Mouse (Mus musculus): Measurements from ENCODE around the gene Dcdc2a. TPM values are rescaled to one million over a fixed set of nuclear protein-coding genes. Genes with fewer than 3 reads are reported as not detected.

The Dcdc2a gene
- total RNA-seq, 2 experiments from 2014 or later: 11.6 to 17.8 TPM

- no peak for DNase-seq (ENCODE audit: low spot score in 2 of 2)
- H3K27ac ChIP-seq: no peak overlapping the region
- no peak overlapping the region for H3K4me3 ChIP-seq
- no peak for TF ChIP-seq CTCF (conservative IDR thresholded peaks at IDR 0.05)
These were observed 95.1 kb downstream of the Dcdc2a start for GRCm38 (mm10) chr13:25150861-25151260.

DNA sequence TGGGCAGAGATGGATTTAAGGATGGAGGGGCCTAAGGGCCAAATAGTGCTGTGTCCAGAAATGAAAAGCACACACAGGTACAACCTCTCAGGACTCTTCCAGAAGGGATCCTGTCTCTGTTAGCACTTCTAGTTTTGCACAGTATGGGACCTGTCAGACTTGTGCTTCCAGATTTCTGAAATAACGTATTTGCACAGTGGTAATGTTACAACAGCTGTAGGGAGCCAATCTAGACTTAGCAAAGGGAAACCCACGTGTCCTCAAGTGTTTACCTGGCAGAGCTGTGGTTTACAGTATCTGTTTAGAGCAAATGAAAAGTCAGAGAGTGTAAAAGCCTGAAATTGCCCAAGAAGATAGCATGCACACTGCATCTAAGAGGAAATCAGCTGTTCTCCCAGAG, 104.1 kb downstream of the Dcdc2a start:
- Histone ChIP-seq H3K4me3 (no peak overlapping the region), H3K27ac (no peak overlapping the region)
- DNase-seq (ENCODE audit: low spot score in 2 of 2): no peak
- no peak for TF ChIP-seq CTCF (conservative IDR thresholded peaks at IDR 0.05)

- Histone ChIP-seq H3K27ac (no peak overlapping the region), H3K4me3 (no peak overlapping the region)
- no peak for DNase-seq (ENCODE audit: low spot score in 2 of 2)
- TF ChIP-seq CTCF (conservative IDR thresholded peaks at IDR 0.05): no peak
These were observed 105.0 kb downstream of the Dcdc2a start for GRCm38 (mm10) chr13:25160804-25161203.

DNA sequence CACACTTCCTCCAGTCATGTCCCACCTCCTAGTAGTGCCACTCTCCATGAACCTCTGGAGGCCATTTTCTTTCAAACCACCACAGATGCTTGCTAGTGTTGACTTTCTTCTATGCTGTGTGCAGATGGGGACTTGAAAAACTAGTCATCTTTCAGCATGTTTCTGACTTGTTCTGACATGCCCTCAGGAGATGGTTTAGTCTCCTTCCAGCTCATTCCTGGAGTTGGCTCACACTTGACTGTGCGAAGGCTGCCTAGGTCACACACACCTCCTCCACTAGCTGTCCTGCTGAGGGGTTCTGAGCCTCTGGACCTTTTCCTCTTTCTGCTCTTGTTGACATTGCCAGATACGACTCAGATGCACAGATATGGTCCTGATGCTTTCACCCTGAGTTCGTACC, 106.8 kb downstream of the Dcdc2a start:
- DNase-seq (ENCODE audit: low spot score in 2 of 2): no peak
- TF ChIP-seq CTCF (conservative IDR thresholded peaks at IDR 0.05): no peak

GRCm38 (mm10) chr13:25168891-25169290, 113.1 kb downstream of the Dcdc2a start:
- Histone ChIP-seq H3K27ac (no peak overlapping the region), H3K4me3 (no peak overlapping the region)
- DNase-seq (ENCODE audit: low spot score in 2 of 2): no peak
- TF ChIP-seq CTCF (conservative IDR thresholded peaks at IDR 0.05): no peak

More for the DNA sequence above, 106.8 kb downstream of the Dcdc2a start:
- no peak overlapping the region for H3K4me3 ChIP-seq
- no peak overlapping the region for H3K27ac ChIP-seq

DNA sequence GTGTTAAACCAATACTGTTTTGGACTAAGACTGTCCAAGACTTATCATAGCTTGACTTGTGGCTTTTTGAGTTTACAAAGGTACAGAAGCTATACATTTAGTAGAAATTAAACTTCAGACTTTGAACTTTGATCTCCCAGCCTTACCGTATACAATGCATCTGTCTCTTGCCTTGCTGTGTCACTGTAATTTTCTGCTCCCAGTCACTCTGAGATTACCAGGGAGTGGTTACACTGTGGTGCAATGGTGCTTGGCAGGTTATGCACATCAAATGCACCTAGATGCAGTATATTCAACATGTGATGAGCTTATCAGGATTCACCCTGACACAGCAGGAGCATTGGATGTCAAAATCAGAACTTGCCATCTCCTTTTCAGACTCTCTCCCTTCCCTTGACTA, 122.0 kb downstream of the Dcdc2a start:
- no peak for DNase-seq (ENCODE audit: low spot score in 2 of 2)
- TF ChIP-seq CTCF (conservative IDR thresholded peaks at IDR 0.05): no peak
- no peak overlapping the region for H3K4me3 ChIP-seq
- no peak overlapping the region for H3K27ac ChIP-seq

DNA sequence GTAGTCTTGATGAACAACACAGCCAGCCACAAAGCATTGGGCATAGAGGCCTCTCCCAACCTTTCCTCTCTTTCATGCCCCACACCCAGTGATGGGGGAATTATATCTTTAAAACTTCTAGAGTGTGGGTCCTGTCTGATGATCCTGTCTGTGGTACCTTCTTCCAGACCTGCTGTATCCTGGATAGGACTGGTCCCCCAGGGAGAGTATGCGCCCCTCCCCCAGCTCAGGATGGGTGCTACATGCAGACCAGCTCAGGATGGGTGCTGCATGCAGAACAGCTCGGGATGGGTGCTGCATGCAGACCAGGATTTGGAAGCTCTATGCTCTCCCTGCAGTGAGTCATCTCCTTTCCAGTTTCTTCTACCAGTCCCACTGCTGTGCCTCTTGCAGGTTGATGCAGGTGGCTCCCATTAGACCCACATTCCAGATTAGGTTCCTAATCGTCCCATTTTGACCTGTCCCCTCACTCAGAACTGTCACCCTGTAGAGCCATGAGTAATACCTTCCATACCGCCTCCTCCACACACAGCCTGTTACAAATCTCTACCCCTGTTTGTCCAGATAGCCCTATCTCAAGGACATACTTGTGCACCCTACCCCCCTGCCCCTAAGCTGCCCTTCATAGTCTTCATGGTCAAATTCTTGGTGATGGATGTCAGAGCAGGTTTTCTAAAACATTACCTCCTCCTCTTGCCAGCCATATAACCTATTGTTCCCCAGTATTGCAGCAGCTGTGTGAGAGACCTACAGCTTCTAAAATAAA, 122.6 kb downstream of the Dcdc2a start:
- Histone ChIP-seq H3K4me3 (no peak overlapping the region), H3K27ac (no peak overlapping the region)
- DNase-seq (ENCODE audit: low spot score in 2 of 2): no peak
- TF ChIP-seq CTCF (conservative IDR thresholded peaks at IDR 0.05): no peak

- peak in 1 of 2 experiments; percentile 28 for DNase-seq (ENCODE audit: low spot score in 2 of 2)
- Histone ChIP-seq H3K4me3 (peak overlapping the region; percentile 49), H3K27ac (peak overlapping the region; percentile 61)
- TF ChIP-seq CTCF (conservative IDR thresholded peaks at IDR 0.05): no peak
These were observed 130.9 kb downstream of the Dcdc2a start for GRCm38 (mm10) chr13:25186436-25187325.

DNA sequence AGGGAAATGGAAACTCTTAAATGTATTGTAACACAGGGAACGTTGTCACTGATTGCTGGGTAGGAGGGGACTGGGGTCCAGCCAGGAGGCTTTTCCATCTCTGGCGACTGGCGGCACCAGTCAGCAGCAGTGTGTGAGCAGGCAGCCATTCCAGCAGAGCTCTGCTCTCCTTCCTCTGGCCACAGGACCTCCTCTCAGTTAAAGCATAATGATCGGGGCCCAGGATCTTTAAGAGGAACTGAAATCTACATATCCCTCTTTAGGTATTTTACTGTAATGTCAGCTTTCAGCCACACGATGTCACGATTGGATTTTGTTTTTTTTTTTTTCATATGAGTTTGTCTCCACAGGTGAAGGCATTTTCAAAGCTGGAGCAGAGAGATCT, 131.5 kb downstream of the Dcdc2a start:
- DNase-seq (ENCODE audit: low spot score in 2 of 2): peak in 1 of 2 experiments; percentile 20
- TF ChIP-seq CTCF (conservative IDR thresholded peaks at IDR 0.05): peak; percentile 75
- peak overlapping the region; percentile 49 for H3K4me3 ChIP-seq
- H3K27ac ChIP-seq: peak overlapping the region; percentile 61

DNA sequence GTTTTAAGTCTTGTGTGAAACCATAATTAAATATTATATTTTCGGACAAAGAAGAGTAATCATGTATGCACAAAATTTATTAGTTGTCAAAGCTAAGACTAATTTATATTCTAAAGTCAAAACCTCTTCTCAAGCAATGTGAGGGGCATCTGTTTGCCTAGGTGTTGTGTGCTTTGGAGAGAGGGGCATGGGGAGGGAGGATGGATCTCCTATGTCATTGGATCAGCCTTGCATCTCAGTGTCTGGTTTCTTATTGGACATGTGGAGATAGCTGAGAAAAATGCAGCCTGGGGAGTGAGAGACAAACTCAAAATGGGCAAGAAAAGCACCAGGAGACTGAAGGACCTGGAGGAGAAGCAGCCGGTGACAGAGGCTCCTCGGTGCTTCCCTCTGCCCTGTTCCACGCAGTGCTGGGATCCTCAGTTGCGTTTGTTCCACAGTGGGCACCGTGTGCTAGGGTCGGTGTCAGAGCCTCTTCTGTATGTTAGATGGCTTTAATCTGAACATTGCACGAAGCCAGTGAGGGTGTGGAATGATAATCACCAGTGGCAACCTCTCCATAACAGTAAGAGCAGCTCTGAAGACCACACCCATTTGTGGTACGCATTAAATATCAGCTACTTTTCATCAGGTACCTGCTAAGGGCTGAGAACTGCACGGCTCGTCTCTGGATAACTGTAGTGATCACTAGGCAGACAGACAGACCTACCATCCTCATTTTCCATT, 133.8 kb downstream of the Dcdc2a start:
- DNase-seq (ENCODE audit: low spot score in 2 of 2): no peak
- Histone ChIP-seq H3K4me3 (no peak overlapping the region), H3K27ac (no peak overlapping the region)
- no peak for TF ChIP-seq CTCF (conservative IDR thresholded peaks at IDR 0.05)

- Histone ChIP-seq H3K4me3 (no peak overlapping the region), H3K27ac (no peak overlapping the region)
- no peak for TF ChIP-seq CTCF (conservative IDR thresholded peaks at IDR 0.05)
- no peak for DNase-seq (ENCODE audit: low spot score in 2 of 2)
These were observed 134.4 kb downstream of the Dcdc2a start for GRCm38 (mm10) chr13:25190218-25190617.

DNA sequence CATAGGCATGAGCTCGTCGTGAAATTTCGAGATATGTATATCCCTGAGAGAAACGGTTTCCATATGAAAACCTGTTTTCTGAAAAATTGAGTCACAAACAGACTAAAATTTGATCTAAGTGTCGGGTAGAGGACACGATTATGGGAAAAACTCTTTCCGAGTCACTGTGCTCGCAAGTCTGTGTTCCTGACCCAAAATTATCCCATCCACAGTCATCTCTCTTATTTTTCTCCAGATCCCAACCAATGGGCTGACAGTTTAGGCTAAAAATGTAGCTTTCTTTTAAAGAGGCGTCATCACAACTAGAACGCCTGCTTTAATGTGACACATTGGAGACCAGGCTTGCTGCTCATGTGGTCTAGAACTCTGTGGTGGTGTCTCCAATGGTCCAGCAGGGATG, 139.9 kb downstream of the Dcdc2a start:
- H3K4me3 ChIP-seq: no peak overlapping the region
- no peak for TF ChIP-seq CTCF (conservative IDR thresholded peaks at IDR 0.05)
- no peak overlapping the region for H3K27ac ChIP-seq
- DNase-seq (ENCODE audit: low spot score in 2 of 2): no peak

DNA sequence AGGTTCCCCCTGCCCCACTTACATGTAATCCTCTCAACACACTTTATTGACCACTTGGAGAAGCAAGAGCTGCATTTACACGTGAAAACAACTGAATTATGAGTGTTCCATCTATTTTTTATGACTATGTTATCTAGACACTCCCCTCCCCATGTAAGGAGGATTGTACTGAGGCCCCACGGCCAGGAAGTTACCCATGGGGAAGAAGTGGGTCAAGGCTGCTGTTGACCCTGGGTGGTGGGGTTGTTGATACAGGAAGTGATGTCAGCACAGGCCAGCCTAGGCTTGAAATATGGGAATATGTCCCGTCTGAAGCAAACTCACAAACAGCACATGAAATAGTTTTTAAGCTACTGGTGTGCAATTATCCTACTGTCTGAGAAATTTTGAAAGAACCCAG, 144.1 kb downstream of the Dcdc2a start:
- H3K4me3 ChIP-seq: no peak overlapping the region
- DNase-seq (ENCODE audit: low spot score in 2 of 2): no peak
- H3K27ac ChIP-seq: no peak overlapping the region
- no peak for TF ChIP-seq CTCF (conservative IDR thresholded peaks at IDR 0.05)

All from layer of hippocampus, adult 2 months (tissue).